Mouse (Mus musculus) MEL (cell line): ENCODE data around the gene Odf3b. TPM values are rescaled to one million over a fixed set of nuclear protein-coding genes. Genes with fewer than 3 reads are reported as not detected.

Experiments used
- DNase-seq: peaks from one replicate; pipeline ENCODE4 v3.0.0; 2011; ENCODE audit warnings: low read depth, low spot score
- H3K27ac ChIP-seq: 2 replicates; pipeline ENCODE4 v1.5.1; 2012; ENCODE audit warnings: low read depth, mild to moderate bottlenecking, control low read depth, low read length, moderate library complexity; ENCODE audit not compliant: control insufficient read depth
- H3K27me3 ChIP-seq, 2 experiments: fragments of 150-350 bp in 1 of 2; sonication (generic) in 1 of 2; 2 replicates each; pipeline ENCODE4 v1.6.1; 2012; ENCODE audit warnings: low read length in 2 of 2, mild to moderate bottlenecking in 2 of 2, improper control_type of control experiment in 1 of 2, moderate library complexity in 1 of 2; ENCODE audit not compliant: insufficient read depth in 2 of 2, control insufficient read depth in 1 of 2
- H3K36me3 ChIP-seq, 2 experiments: 2 replicates each; pipeline ENCODE4 v1.6.1; 2012 to 2014; ENCODE audit warnings: low read length in 2 of 2, improper control_type of control experiment in 1 of 2, inconsistent platforms in 1 of 2, mild to moderate bottlenecking in 1 of 2; ENCODE audit not compliant: insufficient read depth in 2 of 2, control insufficient read depth in 1 of 2
- H3K4me1 ChIP-seq, 2 experiments: fragments of 150-350 bp in 1 of 2; sonication (generic) in 1 of 2; 2 replicates each; pipeline ENCODE4 v1.6.1; 2012; ENCODE audit warnings: low read length in 2 of 2, improper control_type of control experiment in 1 of 2, mild to moderate bottlenecking in 1 of 2; ENCODE audit not compliant: insufficient read depth in 2 of 2, control insufficient read depth in 1 of 2
- H3K4me3 ChIP-seq, 2 experiments: fragments of 150-350 bp in 1 of 2; sonication (generic) in 1 of 2; 2 replicates each; pipeline ENCODE4 v1.5.1; 2012; ENCODE audit warnings: low read depth in 2 of 2, low read length in 2 of 2, mild to moderate bottlenecking in 2 of 2, moderate library complexity in 2 of 2, control low read depth in 1 of 2, improper control_type of control experiment in 1 of 2; ENCODE audit not compliant: control insufficient read depth in 1 of 2, insufficient read depth in 1 of 2
- H3K79me2 ChIP-seq: 2 replicates; pipeline ENCODE4 v1.6.1; 2012; ENCODE audit warnings: mild to moderate bottlenecking, low read length, moderate library complexity; ENCODE audit not compliant: control insufficient read depth, poor library complexity, insufficient read depth
- H3K9ac ChIP-seq: 2 replicates; pipeline ENCODE4 v1.6.1; 2012; ENCODE audit warnings: low read depth, mild to moderate bottlenecking, control low read depth, low read length, moderate library complexity; ENCODE audit not compliant: control insufficient read depth, poor library complexity, severe bottlenecking
- H3K9me3 ChIP-seq: fragments of 150-350 bp; sonication (generic); replicated peaks from 2 replicates; pipeline ENCODE4 v1.6.1; 2012; ENCODE audit warnings: mild to moderate bottlenecking, low read length, improper control_type of control experiment, moderate library complexity; ENCODE audit not compliant: insufficient read depth
- CTCF ChIP-seq, 3 experiments: IDR thresholded peaks in 2 of 3; conservative IDR thresholded peaks in 1 of 3; 2 replicates each; pipeline ENCODE4 v1.5.1; 2011 to 2012; ENCODE audit warnings: low read length in 3 of 3, low read depth in 2 of 3, mild to moderate bottlenecking in 2 of 3, improper control_type of control experiment in 1 of 3, inconsistent platforms in 1 of 3, mixed read lengths in 1 of 3, moderate library complexity in 1 of 3; ENCODE audit not compliant: control insufficient read depth in 1 of 3, insufficient read depth in 1 of 3, poor library complexity in 1 of 3, severe bottlenecking in 1 of 3
- EP300 ChIP-seq, 2 experiments: IDR thresholded peaks; 2 replicates each; pipeline ENCODE4 v1.6.1; 2011; ENCODE audit warnings: improper control_type of control experiment in 2 of 2, low read length in 2 of 2, low read depth in 1 of 2, mild to moderate bottlenecking in 1 of 2
- GATA1 ChIP-seq: IDR thresholded peaks from 2 replicates; pipeline ENCODE4 v1.6.1; 2011; ENCODE audit warnings: low read depth, low read length, improper control_type of control experiment
- HCFC1 ChIP-seq: IDR thresholded peaks from 2 replicates; pipeline ENCODE4 v1.6.1; 2012; ENCODE audit warnings: low read depth, mild to moderate bottlenecking, inconsistent platforms, low read length, improper control_type of control experiment, moderate library complexity
- KAT2A ChIP-seq: conservative IDR thresholded peaks from 2 replicates; pipeline ENCODE4 v1.6.1; 2012; ENCODE audit warnings: low read depth, low read length, improper control_type of control experiment, inconsistent platforms
- MEF2A ChIP-seq: IDR thresholded peaks from 2 replicates; pipeline ENCODE4 v1.6.1; 2014; ENCODE audit warnings: low read depth, mild to moderate bottlenecking, inconsistent platforms, low read length, improper control_type of control experiment; ENCODE audit not compliant: poor library complexity, insufficient replicate concordance, severe bottlenecking; ENCODE audit errors: extremely low read depth
- MYB ChIP-seq: IDR thresholded peaks from 2 replicates; pipeline ENCODE4 v1.6.1; 2011; ENCODE audit warnings: mild to moderate bottlenecking, low read depth, low read length, improper control_type of control experiment
- POLR2AphosphoS5 ChIP-seq: IDR thresholded peaks from 2 replicates; pipeline ENCODE4 v1.6.1; 2012; ENCODE audit warnings: low read depth, borderline replicate concordance, mild to moderate bottlenecking, inconsistent platforms, low read length, moderate library complexity, mixed read lengths
- RAD21 ChIP-seq: IDR thresholded peaks from 2 replicates; pipeline ENCODE4 v1.6.1; 2011; ENCODE audit warnings: mild to moderate bottlenecking, low read depth, low read length, improper control_type of control experiment
- SIN3A ChIP-seq: IDR thresholded peaks from 2 replicates; pipeline ENCODE4 v1.6.1; 2012; ENCODE audit warnings: low read length, improper control_type of control experiment, inconsistent platforms
- TAL1 ChIP-seq: IDR thresholded peaks from 2 replicates; pipeline ENCODE4 v1.6.1; 2012; ENCODE audit warnings: mild to moderate bottlenecking, inconsistent platforms, low read length, moderate library complexity, mixed read lengths
- TBP ChIP-seq: IDR thresholded peaks from 2 replicates; pipeline ENCODE4 v1.8.0; 2011; ENCODE audit warnings: low read depth, low read length, improper control_type of control experiment
- TCF12 ChIP-seq: IDR thresholded peaks from 2 replicates; pipeline ENCODE4 v1.6.1; 2014; ENCODE audit warnings: low read depth, mild to moderate bottlenecking, inconsistent platforms, low read length, improper control_type of control experiment, moderate library complexity
- USF1 ChIP-seq: IDR thresholded peaks from 2 replicates; pipeline ENCODE4 v1.6.1; 2014; ENCODE audit warnings: low read depth, mild to moderate bottlenecking, inconsistent platforms, low read length, improper control_type of control experiment, moderate library complexity
- USF2 ChIP-seq, 2 experiments: IDR thresholded peaks; 2 replicates each; pipeline ENCODE4 v1.6.1; 2011 to 2012; ENCODE audit warnings: improper control_type of control experiment in 2 of 2, low read length in 2 of 2, borderline replicate concordance in 1 of 2, inconsistent platforms in 1 of 2, low read depth in 1 of 2, mild to moderate bottlenecking in 1 of 2; ENCODE audit not compliant: insufficient read depth in 1 of 2
- ZMIZ1 ChIP-seq: IDR thresholded peaks from 2 replicates; pipeline ENCODE4 v1.6.1; 2012; ENCODE audit warnings: low read depth, mild to moderate bottlenecking, inconsistent platforms, low read length, improper control_type of control experiment, moderate library complexity
- polyA plus RNA-seq, 2 experiments: library from polyadenylated mRNA; stranded (reverse) in 1 of 2; unstranded in 1 of 2; fragments of >175 nt in 1 of 2; fragments of >200 nt in 1 of 2; gene quantifications; 2 replicates each; pipeline versions ENCODE4 v1.2.1 to v1.2.4; 2012; ENCODE audit warnings: low replicate concordance in 2 of 2, low read depth in 1 of 2; ENCODE audit not compliant: insufficient read length in 2 of 2, insufficient read depth in 1 of 2, missing spikeins in 1 of 2
- total RNA-seq: library from RNA; depleted of rRNA; stranded (reverse); fragments of 300-350 nt; gene quantifications from 2 replicates; pipeline ENCODE4 v1.2.3, GENCODE M21; 2012

Odf3b gene
- total and polyA plus RNA-seq, 3 experiments: not detected

DNA sequence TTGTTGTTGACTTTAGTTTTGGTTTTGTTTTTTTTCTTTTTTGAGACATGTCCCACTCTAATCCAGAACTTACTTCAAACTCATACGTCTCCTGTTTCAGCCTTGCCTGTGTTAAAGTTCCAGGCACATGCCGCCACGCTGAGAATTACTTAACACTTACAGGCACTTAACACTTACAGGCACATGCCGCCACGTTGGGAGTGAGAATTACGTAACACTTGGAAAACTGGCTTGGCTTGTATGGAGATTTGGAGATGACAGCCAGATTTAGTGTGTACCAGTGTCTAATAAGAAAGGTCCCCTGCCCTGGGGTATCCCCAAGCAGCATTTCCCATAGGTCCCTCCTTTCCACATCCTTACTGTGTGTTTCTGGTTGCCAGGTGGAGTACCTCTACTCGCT is 16.0 kb downstream of the Odf3b start:
- TF ChIP-seq POLR2AphosphoS5 (no peak), GATA1 (no peak), MYB (no peak), TAL1 (no peak), ZMIZ1 (no peak), TBP (no peak), HCFC1 (no peak), USF1 (no peak), RAD21 (no peak), CTCF (IDR thresholded peaks at IDR 0.05 in 2 of 3, conservative IDR thresholded peaks at IDR 0.05 in 1 of 3; ENCODE audit: control insufficient read depth in 1 of 3, insufficient read depth in 1 of 3, low read depth in 2 of 3, low read length in 3 of 3, poor library complexity in 1 of 3, severe bottlenecking in 1 of 3) (no peak), MEF2A (no peak), KAT2A (no peak), SIN3A (no peak), USF2 (IDR thresholded peaks at IDR 0.05; ENCODE audit: borderline replicate concordance in 1 of 2, insufficient read depth in 1 of 2, low read depth in 1 of 2, low read length in 2 of 2) (no peak)
- Histone ChIP-seq H3K4me1 (peaks cover 9 to 13% of the 10 kb centered on the region in 2 experiments), H3K27me3 (no peaks in the 10 kb centered on the region), H3K9me3 (no peaks in the 10 kb centered on the region), H3K36me3 (peaks cover 13 to 15% of the 10 kb centered on the region in 2 experiments), H3K79me2 (peaks cover 18% of the 10 kb centered on the region), H3K27ac (no peak overlapping the region), H3K9ac (no peak overlapping the region), H3K4me3 (no peak overlapping the region)
- DNase-seq: no peak

DNA sequence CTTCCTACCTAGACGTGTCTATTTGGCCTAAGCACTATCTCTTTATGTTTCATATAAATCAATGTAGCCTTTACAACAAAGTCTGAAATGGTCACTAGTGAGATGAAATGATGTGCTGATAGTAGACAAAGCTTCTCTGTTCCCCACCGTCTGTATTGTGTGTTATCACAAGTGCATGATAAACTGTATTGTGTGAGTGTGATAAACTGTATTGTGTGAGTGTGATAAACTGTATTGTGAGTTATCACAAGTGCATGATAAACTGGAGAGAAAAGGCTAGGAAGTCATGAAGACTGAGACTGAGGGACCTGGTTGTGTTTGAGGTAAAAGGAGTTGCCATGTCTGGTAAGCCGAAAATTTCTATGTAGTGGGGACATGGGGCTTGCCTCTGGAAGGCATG is 20.3 kb downstream of the Odf3b start:
- peaks cover 51% of the 10 kb centered on the region for H3K79me2 ChIP-seq
- no peak for DNase-seq
- no peaks in the 10 kb centered on the region for H3K27me3 ChIP-seq
- peaks cover 21% of the 10 kb centered on the region in 2 experiments for H3K4me1 ChIP-seq
- peak overlapping the region; percentile 21 for H3K27ac ChIP-seq
- peaks cover 5 to 28% of the 10 kb centered on the region in 2 experiments for H3K36me3 ChIP-seq
- no peak overlapping the region for H3K4me3 ChIP-seq
- H3K9me3 ChIP-seq: no peaks in the 10 kb centered on the region
- H3K9ac ChIP-seq: no peak overlapping the region
- TF ChIP-seq POLR2AphosphoS5 (no peak), GATA1 (peak; percentile 82), EP300 (IDR thresholded peaks at IDR 0.05; ENCODE audit: low read depth in 1 of 2, low read length in 2 of 2) (peak; percentile 56 to 79), TCF12 (peak; percentile 72; the same call in 1 of the 2 replicates)
